Comparison of ENCODE assay signal across 8 mouse cellular contexts in the genomic region with DNA sequence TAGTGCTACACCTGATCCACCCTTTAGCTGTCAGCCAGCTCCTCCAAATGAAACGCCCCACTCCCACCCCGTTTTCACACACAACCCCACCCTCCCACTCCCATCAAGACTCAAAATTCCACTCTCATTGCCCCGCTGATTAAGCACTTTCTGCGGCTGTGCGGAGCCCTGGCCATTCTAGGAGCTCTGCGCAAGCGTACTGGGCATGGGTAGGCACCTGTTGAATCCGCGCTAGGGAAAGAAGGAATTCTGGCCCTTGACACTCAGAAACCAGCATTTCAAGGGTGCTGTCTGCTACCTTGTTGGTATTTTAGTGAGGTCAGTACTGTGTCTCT. TPM values are rescaled to one million over a fixed set of nuclear protein-coding genes. Genes with fewer than 3 reads are reported as not detected.
A peak's percentile ranks its signal among the peaks of the same experiment; 100 is the strongest.
DNase-seq lines count a peak whose midpoint lies in the region; ATAC-seq and TF ChIP-seq lines count a peak whose summit lies in the region.

No protein-coding gene starts in this region.

- peaks cover 47% of the 10 kb centered on the region for H3K4me1 ChIP-seq in erythroblast, embryonic 14.5 days (ENCODE audit: control insufficient read depth)
- H3K4me1 ChIP-seq in testis, adult 2 months (ENCODE audit: control insufficient read depth, insufficient read depth, low read length), result peaks cover 4% of the 10 kb centered on the region; the same call in 1 of the 2 replicates
- H3K4me1 ChIP-seq in liver, embryonic 11.5 days (replicated peaks; ENCODE audit: control insufficient read depth, insufficient read depth, low read length), result peaks cover 8% of the 10 kb centered on the region; the same call in 1 of the 2 replicates
- no peaks in the 10 kb centered on the region for H3K4me1 ChIP-seq in stomach, embryonic 16.5 days (ENCODE audit: control insufficient read depth, insufficient read depth, low read length)

- H3K4me3 ChIP-seq in erythroblast, embryonic 14.5 days (replicated peaks), result peak overlapping the region; percentile 88
- H3K4me3 ChIP-seq in testis, adult 2 months (ENCODE audit: control insufficient read depth, low read depth, low read length), result peak overlapping the region; percentile 91
- H3K4me3 ChIP-seq in liver, embryonic 11.5 days (ENCODE audit: low read depth, low read length), result peak overlapping the region; percentile 71
- H3K4me3 ChIP-seq in stomach, embryonic 16.5 days (replicated peaks; ENCODE audit: low read length), result peak overlapping the region; percentile 73

- ATAC-seq in erythroblast, adult 5-6 weeks (replicated peaks; ENCODE audit: low FRiP score, poor library complexity, severe bottlenecking), result no peak
- ATAC-seq in liver, embryonic 11.5 days (replicated peaks; ENCODE audit: low FRiP score), result no peak
- ATAC-seq in stomach, embryonic 16.5 days (ENCODE audit: insufficient read depth, low FRiP score), result no peak

- H3K36me3 ChIP-seq in erythroblast, embryonic 14.5 days (ENCODE audit: control insufficient read depth), result peaks cover 24% of the 10 kb centered on the region
- no peaks in the 10 kb centered on the region; the same call in 1 of the 2 replicates for H3K36me3 ChIP-seq in testis, adult 2 months (ENCODE audit: control insufficient read depth, insufficient read depth, low read length)
- H3K36me3 ChIP-seq in liver, embryonic 11.5 days (ENCODE audit: control insufficient read depth, insufficient read depth, low read length), result no peaks in the 10 kb centered on the region
- H3K36me3 ChIP-seq in stomach, embryonic 16.5 days (ENCODE audit: control insufficient read depth, insufficient read depth, low read length), result no peaks in the 10 kb centered on the region

- DNase-seq in testis, postnatal 10 days (ENCODE audit: low spot score), result no peak
- DNase-seq in liver, embryonic 11.5 days (ENCODE audit: low spot score), result no peak
- no peak for DNase-seq in retina, postnatal 1 day
- DNase-seq in right cerebral cortex, postnatal 36 days (ENCODE audit: low spot score in 2 of 2), result no peak

- peak overlapping the region; percentile 11; the same call in 1 of the 2 replicates for H3K9ac ChIP-seq in liver, embryonic 11.5 days (ENCODE audit: low read depth, low read length)
- peak overlapping the region; percentile 51 for H3K9ac ChIP-seq in stomach, embryonic 16.5 days (ENCODE audit: low read length)

- no peaks in the 10 kb centered on the region for H3K9me3 ChIP-seq in erythroblast, embryonic 14.5 days (ENCODE audit: control insufficient read depth, low read length)
- no peaks in the 10 kb centered on the region for H3K9me3 ChIP-seq in liver, embryonic 11.5 days (ENCODE audit: control insufficient read depth, low read length)
- no peaks in the 10 kb centered on the region for H3K9me3 ChIP-seq in stomach, embryonic 16.5 days (replicated peaks; ENCODE audit: control insufficient read depth, low read length)

- 2% methylated on average over 9 of the region's 9 CpGs for WGBS in liver, embryonic 11.5 days
- WGBS in stomach, embryonic 16.5 days, result 0% methylated on average over 9 of the region's 9 CpGs

- H3K27ac ChIP-seq in testis, adult 2 months (ENCODE audit: control insufficient read depth, insufficient read depth, low read depth, low read length), result peak overlapping the region; percentile 71
- peak overlapping the region; percentile 40 for H3K27ac ChIP-seq in liver, embryonic 11.5 days (ENCODE audit: low read depth, low read length)
- peak overlapping the region; percentile 69 for H3K27ac ChIP-seq in stomach, embryonic 16.5 days (ENCODE audit: low read length)

- TF ChIP-seq CTCF in testis, adult 2 months (IDR thresholded peaks at IDR 0.05; ENCODE audit: control insufficient read depth, insufficient read depth, insufficient replicate concordance, low read depth, low read length), result no peak

- H3K27me3 ChIP-seq in erythroblast, embryonic 14.5 days (ENCODE audit: control insufficient read depth), result peaks cover 3% of the 10 kb centered on the region
- H3K27me3 ChIP-seq in testis, adult 2 months (ENCODE audit: control insufficient read depth, insufficient read depth, low read length), result no peaks in the 10 kb centered on the region
- H3K27me3 ChIP-seq in liver, embryonic 11.5 days (replicated peaks; ENCODE audit: control insufficient read depth, insufficient read depth, low read length), result no peaks in the 10 kb centered on the region
- H3K27me3 ChIP-seq in stomach, embryonic 16.5 days (ENCODE audit: control insufficient read depth, insufficient read depth, low read length), result no peaks in the 10 kb centered on the region

- TF ChIP-seq POLR2A in testis, adult 2 months (IDR thresholded peaks at IDR 0.05; ENCODE audit: control insufficient read depth, low read depth, low read length), result peak; percentile 37; the same call in 1 of the 2 replicates

- peak overlapping the region; percentile 66 for H3K4me2 ChIP-seq in liver, embryonic 11.5 days
- peak overlapping the region; percentile 61 for H3K4me2 ChIP-seq in stomach, embryonic 16.5 days (ENCODE audit: low read depth, low read length)

RNA-seq across cellular contexts. Expression of a gene that starts 0.4 kb away (rescaled TPM):
- 19.0 and 24.8 TPM in 2 replicates for polyA plus RNA-seq in erythroblast, embryonic 14.5 days (2012)
- 17.8 and 19.0 TPM in 2 replicates for total RNA-seq in erythroblast, adult 5-6 weeks (2015; ENCODE audit: low replicate concordance)
- 14.6 and 15.2 TPM in 2 replicates for total RNA-seq in erythroblast, adult 5-6 weeks (2017; ENCODE audit: low replicate concordance)
- 262 and 276 TPM in 2 replicates for polyA plus RNA-seq in testis, adult 2 months (2012; rRNA removed)
- 24.3 and 26.5 TPM in 2 replicates for polyA plus RNA-seq in liver, embryonic 11.5 days (2014; fragmentation: Nextera tagmentation; extraction: Ambion mirVana)
- polyA plus RNA-seq in stomach, embryonic 16.5 days (2015; fragmentation: Nextera tagmentation; extraction: Ambion mirVana), result 18.2 and 19.1 TPM in 2 replicates

RNA-seq across cellular contexts. Expression of a gene that starts 9.3 kb away (rescaled TPM):
- polyA plus RNA-seq in erythroblast, embryonic 14.5 days (2012), result not detected in 2 replicates
- not detected in 2 replicates for total RNA-seq in erythroblast, adult 5-6 weeks (2015; ENCODE audit: low replicate concordance)
- not detected in 2 replicates for total RNA-seq in erythroblast, adult 5-6 weeks (2017; ENCODE audit: low replicate concordance)
- polyA plus RNA-seq in testis, adult 2 months (2012; rRNA removed), result 278 and 386 TPM in 2 replicates
- not detected in 2 replicates for polyA plus RNA-seq in liver, embryonic 11.5 days (2014; fragmentation: Nextera tagmentation; extraction: Ambion mirVana)
- polyA plus RNA-seq in stomach, embryonic 16.5 days (2015; fragmentation: Nextera tagmentation; extraction: Ambion mirVana), result not detected in 2 replicates

Comparison
In these comparisons a context has a peak if more than half of its experiments do, and no peak if none do; other contexts are left out.
1. RNA of a gene that starts 9.3 kb away (polyA plus RNA-seq): 278 to 386 TPM in testis, adult 2 months; not detected in stomach, embryonic 16.5 days, not detected in erythroblast, embryonic 14.5 days and not detected in liver, embryonic 11.5 days; every median in the first group is over 100 times any median in the second.
2. Peak in every context shown above with its lines, with median percentiles within 50 percentile points of each other: H3K4me3 ChIP-seq and H3K27ac ChIP-seq.